Mouse (Mus musculus) G1E (cell line): ENCODE data around the gene Gm17374. TPM values are rescaled to one million over a fixed set of nuclear protein-coding genes. Genes with fewer than 3 reads are reported as not detected.

ENCODE experiments used
- ATAC-seq: 2 replicates; pipeline ENCODE4 v1.8.0; 2016; ENCODE audit warnings: mild to moderate bottlenecking; ENCODE audit not compliant: insufficient number of reproducible peaks, poor library complexity, low FRiP score, severe bottlenecking; ENCODE audit errors: extremely low read depth
- DNase-seq: peaks from one replicate; pipeline ENCODE4 v3.0.0; 2012; ENCODE audit warnings: low spot score
- H3K27me3 ChIP-seq: 2 replicates; pipeline ENCODE4 v1.6.1; 2012; ENCODE audit warnings: mild to moderate bottlenecking, low read length, inconsistent platforms; ENCODE audit not compliant: insufficient read depth
- H3K36me3 ChIP-seq: replicated peaks from 2 replicates; pipeline ENCODE3; 2012; ENCODE audit warnings: mild to moderate bottlenecking, inconsistent platforms
- H3K4me1 ChIP-seq: 2 replicates; pipeline ENCODE4 v1.6.1; 2012; ENCODE audit warnings: low read depth, low read length, inconsistent platforms, mixed read lengths; ENCODE audit not compliant: insufficient read depth
- H3K4me3 ChIP-seq: 2 replicates; pipeline ENCODE4 v1.5.1; 2012; ENCODE audit warnings: low read depth, mild to moderate bottlenecking, inconsistent platforms, low read length, moderate library complexity, mixed read lengths
- H3K9me3 ChIP-seq: replicated peaks from 2 replicates; pipeline ENCODE4 v1.6.1; 2012; ENCODE audit warnings: inconsistent platforms
- CTCF ChIP-seq: IDR thresholded peaks from 2 replicates; pipeline ENCODE4 v1.5.1; 2012; ENCODE audit warnings: low read depth, low read length, inconsistent platforms, mixed read lengths
- GATA1 ChIP-seq: IDR thresholded peaks from 2 replicates; pipeline ENCODE4 v1.6.1; 2012; ENCODE audit warnings: borderline replicate concordance, low read length, inconsistent platforms, mixed read lengths
- GATA2 ChIP-seq: IDR thresholded peaks from 2 replicates; pipeline ENCODE4 v1.6.1; 2012; ENCODE audit warnings: low read depth, low read length, inconsistent platforms, borderline replicate concordance
- POLR2AphosphoS5 ChIP-seq: IDR thresholded peaks from 2 replicates; pipeline ENCODE4 v1.6.1; 2012; ENCODE audit warnings: low read depth, low read length, inconsistent platforms; ENCODE audit not compliant: insufficient replicate concordance
- TAL1 ChIP-seq: conservative IDR thresholded peaks from 2 replicates; pipeline ENCODE4 v1.6.1; 2012; ENCODE audit warnings: low read depth, low read length, inconsistent platforms, mixed read lengths
- polyA plus RNA-seq: library from polyadenylated mRNA; stranded (reverse); fragments of >175 nt; gene quantifications from 2 replicates; pipeline ENCODE4 v1.2.3, GENCODE M21; 2012
- total RNA-seq, 2 experiments: library from RNA; stranded (forward) in 1 of 2; stranded (reverse) in 1 of 2; fragments of 200-1000 nt in 1 of 2; fragments of >200 nt in 1 of 2; fragmentation: Nextera tagmentation in 1 of 2; gene quantifications; 2 replicates each; pipeline ENCODE4 v1.2.3; 2014 to 2017

Gm17374 gene
- total and polyA plus RNA-seq, 3 experiments = not detected

DNA sequence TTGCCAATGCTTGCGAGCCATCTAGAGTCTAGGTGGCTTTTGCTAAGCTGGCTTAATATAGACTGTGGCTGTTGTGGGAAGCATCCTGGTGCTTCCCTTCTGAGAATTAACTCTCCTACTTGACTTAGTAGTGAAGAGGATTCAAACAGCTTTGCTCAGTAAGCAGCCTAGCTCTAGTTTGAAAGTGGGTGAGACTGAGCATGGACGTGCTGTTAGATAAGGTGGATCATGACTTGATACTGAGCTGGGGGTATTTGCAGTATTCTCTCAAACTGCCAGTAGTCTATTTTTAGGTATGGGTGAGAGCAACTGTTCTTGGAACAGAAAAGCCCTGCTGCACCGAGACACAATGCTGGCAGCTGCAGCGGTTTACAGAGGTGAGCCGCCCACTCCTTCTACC, 50.7 kb downstream of the Gm17374 start:
- no peak for ATAC-seq
- no peak for TF ChIP-seq GATA2
- no peak for TF ChIP-seq GATA1
- no peak for TF ChIP-seq POLR2AphosphoS5
- no peak for TF ChIP-seq CTCF
- TF ChIP-seq TAL1 = no peak
- Histone ChIP-seq H3K27me3 (no peaks in the 10 kb centered on the region), H3K4me3 (no peak overlapping the region), H3K36me3 (peaks cover 59% of the 10 kb centered on the region), H3K4me1 (peaks cover 3% of the 10 kb centered on the region; the same call in 1 of the 2 replicates), H3K9me3 (no peaks in the 10 kb centered on the region)
- no peak for DNase-seq

Other genes with a start within 250 kb of the Gm17374 start
- gene Tasp1, start 85.2 kb upstream of the Gm17374 start, total RNA-seq (2014; fragmentation: Nextera tagmentation) = 16.0 and 21.0 TPM in 2 replicates
- 44.4 and 50.8 TPM in 2 replicates for gene Tasp1, start 85.2 kb upstream of the Gm17374 start, total RNA-seq (2017)
- gene Tasp1, start 85.2 kb upstream of the Gm17374 start, polyA plus RNA-seq = 1.6 and 1.8 TPM in 2 replicates
- gene Esf1, start 18.5 kb downstream of the Gm17374 start, total RNA-seq (2014; fragmentation: Nextera tagmentation) = 64.3 and 67.7 TPM in 2 replicates
- 61.7 and 75.6 TPM in 2 replicates for gene Esf1, start 18.5 kb downstream of the Gm17374 start, total RNA-seq (2017)
- 2.6 and 3.6 TPM in 2 replicates for gene Esf1, start 18.5 kb downstream of the Gm17374 start, polyA plus RNA-seq
- gene Ndufaf5, start 18.6 kb downstream of the Gm17374 start, total RNA-seq (2014; fragmentation: Nextera tagmentation) = 11.8 and 11.9 TPM in 2 replicates
- 27.3 and 29.8 TPM in 2 replicates for gene Ndufaf5, start 18.6 kb downstream of the Gm17374 start, total RNA-seq (2017)
- 15.5 and 16.8 TPM in 2 replicates for gene Ndufaf5, start 18.6 kb downstream of the Gm17374 start, polyA plus RNA-seq
- gene Sel1l2, start 237.7 kb downstream of the Gm17374 start, total RNA-seq (2014; fragmentation: Nextera tagmentation) = not detected in 2 replicates
- gene Sel1l2, start 237.7 kb downstream of the Gm17374 start, total RNA-seq (2017) = 0.29 TPM in 1 of 2 replicates, not detected in the other
- not detected in 2 replicates for gene Sel1l2, start 237.7 kb downstream of the Gm17374 start, polyA plus RNA-seq
- gene Macrod2, start 243.3 kb downstream of the Gm17374 start, total RNA-seq (2014; fragmentation: Nextera tagmentation) = not detected in 2 replicates
- gene Macrod2, start 243.3 kb downstream of the Gm17374 start, total RNA-seq (2017) = 0.06 and 0.38 TPM in 2 replicates
- gene Macrod2, start 243.3 kb downstream of the Gm17374 start, polyA plus RNA-seq = not detected in 2 replicates